Mouse (Mus musculus): ENCODE data around the gene Atp8b5. TPM values are rescaled to one million over a fixed set of nuclear protein-coding genes. Genes with fewer than 3 reads are reported as not detected.

Gene Atp8b5
- total and polyA plus RNA-seq, 2 experiments from 2014 or later: 0.52 to 1.8 TPM

DNA sequence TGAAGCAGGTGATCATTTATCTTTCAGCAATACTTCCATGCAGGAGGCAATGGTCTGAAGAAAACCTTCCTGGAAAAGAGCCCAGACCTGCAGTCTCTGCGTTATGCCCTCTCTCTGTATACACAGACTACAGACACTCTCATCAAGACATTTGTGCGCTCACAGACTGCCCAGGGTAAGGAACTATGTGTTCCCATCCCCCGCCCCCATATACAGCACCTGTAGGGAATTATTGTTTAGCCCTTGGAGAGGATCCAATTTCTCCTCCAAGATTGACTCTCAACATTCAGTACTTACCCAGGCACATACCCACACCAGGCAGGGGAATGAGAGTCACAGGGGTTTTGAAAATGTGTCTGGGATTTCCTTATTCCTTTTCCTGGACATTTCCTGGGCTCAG, 7.5 kb upstream of the Atp8b5 start:
- no peak overlapping the region for H3K9ac ChIP-seq
- 71% methylated on average over 3 of the region's 3 CpGs for WGBS
- H3K27me3 ChIP-seq (ENCODE audit: insufficient read depth, low read length): no peaks in the 10 kb centered on the region
- H3K4me1 ChIP-seq (ENCODE audit: insufficient read depth): no peaks in the 10 kb centered on the region
- TF ChIP-seq CTCF (IDR thresholded peaks at IDR 0.05; ENCODE audit: low read depth): no peak
- DNase-seq: no peak
- H3K9me3 ChIP-seq (ENCODE audit: low read length): no peaks in the 10 kb centered on the region
- H3K4me2 ChIP-seq (ENCODE audit: low read depth): no peak overlapping the region
- H3K4me3 ChIP-seq (ENCODE audit: low read depth, low read length): no peak overlapping the region
- peaks cover 50% of the 10 kb centered on the region for H3K36me3 ChIP-seq (ENCODE audit: insufficient read depth)
- no peak for ATAC-seq
- H3K27ac ChIP-seq (ENCODE audit: low read depth, low read length): no peak overlapping the region

DNA sequence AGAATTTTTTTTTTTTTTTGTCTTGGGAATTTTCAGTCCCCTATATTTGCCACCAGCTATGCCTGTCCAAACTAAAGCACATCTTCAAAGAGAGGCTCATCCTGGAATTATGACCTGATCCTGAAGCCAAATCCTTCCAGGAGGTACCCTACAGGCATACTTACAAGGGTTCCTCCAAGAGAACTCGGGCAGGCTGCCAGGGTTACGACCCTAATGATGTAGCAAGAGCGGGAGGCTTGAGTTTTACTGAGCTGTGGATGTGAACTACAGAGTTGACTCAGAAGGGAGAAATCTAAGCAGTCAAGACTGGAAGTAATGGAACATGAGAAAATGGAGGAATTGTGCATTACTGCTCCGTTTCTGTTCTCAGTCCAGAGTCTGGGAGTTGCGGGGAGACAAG, 6.9 kb upstream of the Atp8b5 start:
- no peaks in the 10 kb centered on the region for H3K4me1 ChIP-seq (ENCODE audit: insufficient read depth)
- no peak overlapping the region for H3K27ac ChIP-seq (ENCODE audit: low read depth, low read length)

DNA sequence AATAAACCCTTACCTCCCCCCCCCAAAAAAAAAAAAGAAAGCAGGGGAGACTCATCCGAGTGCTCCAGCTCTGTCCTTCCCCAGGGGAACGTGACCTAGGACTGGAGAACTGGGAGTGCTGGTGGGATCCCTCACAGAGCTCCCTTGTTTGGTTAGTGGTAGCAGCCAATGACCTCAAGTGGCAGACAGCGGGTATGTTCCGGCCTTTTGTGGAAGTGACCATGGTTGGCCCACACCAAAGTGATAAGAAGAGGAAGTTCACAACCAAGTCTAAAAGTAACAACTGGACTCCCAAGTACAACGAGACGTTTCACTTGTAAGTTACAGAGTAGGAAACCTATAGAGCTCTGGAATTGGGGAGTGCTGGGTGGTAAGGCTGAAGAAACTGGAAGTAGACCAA, 4.1 kb upstream of the Atp8b5 start:
- Histone ChIP-seq H3K9me3 (ENCODE audit: low read length) (no peaks in the 10 kb centered on the region), H3K4me3 (ENCODE audit: low read depth, low read length) (no peak overlapping the region), H3K27ac (ENCODE audit: low read depth, low read length) (no peak overlapping the region), H3K9ac (no peak overlapping the region), H3K4me2 (ENCODE audit: low read depth) (no peak overlapping the region), H3K4me1 (ENCODE audit: insufficient read depth) (0 out of 2 replicates have a peak, but pooled peaks cover 6% of the 10 kb centered on the region), H3K27me3 (ENCODE audit: insufficient read depth, low read length) (no peaks in the 10 kb centered on the region), H3K36me3 (ENCODE audit: insufficient read depth) (peaks cover 30% of the 10 kb centered on the region)
- DNase-seq (no peak), ATAC-seq (no peak)
- 89% methylated on average over 6 of the region's 6 CpGs for WGBS
- TF ChIP-seq CTCF (IDR thresholded peaks at IDR 0.05; ENCODE audit: low read depth): no peak

More for the DNA sequence above, 6.9 kb upstream of the Atp8b5 start:
- ATAC-seq (no peak), DNase-seq (no peak)
- H3K9ac ChIP-seq: no peak overlapping the region
- H3K9me3 ChIP-seq (ENCODE audit: low read length): no peaks in the 10 kb centered on the region
- no peaks in the 10 kb centered on the region for H3K27me3 ChIP-seq (ENCODE audit: insufficient read depth, low read length)
- no peak for TF ChIP-seq CTCF (IDR thresholded peaks at IDR 0.05; ENCODE audit: low read depth)
- no peak overlapping the region for H3K4me3 ChIP-seq (ENCODE audit: low read depth, low read length)
- 73% methylated on average over 5 of the region's 5 CpGs for WGBS
- no peak overlapping the region for H3K4me2 ChIP-seq (ENCODE audit: low read depth)
- peaks cover 49% of the 10 kb centered on the region for H3K36me3 ChIP-seq (ENCODE audit: insufficient read depth)

DNA sequence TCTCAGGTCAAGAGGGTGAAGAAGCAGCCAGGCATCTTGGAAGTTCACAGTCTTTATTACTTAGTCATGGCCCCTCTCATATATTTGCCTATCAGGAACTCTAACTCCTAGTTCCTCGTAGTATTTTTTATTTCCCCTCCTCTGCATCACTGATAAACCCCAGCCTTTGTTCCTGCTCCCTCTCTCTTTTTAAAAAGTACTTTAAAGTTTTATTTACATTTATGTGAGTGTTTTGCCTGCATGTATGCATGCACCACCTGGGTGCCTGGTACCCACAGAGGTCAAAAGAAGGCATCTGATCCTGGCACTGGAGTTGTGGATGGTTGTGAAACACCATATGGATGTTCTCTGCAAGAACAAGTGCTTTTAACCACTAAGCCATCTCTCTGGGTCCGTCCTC, 813 bp upstream of the Atp8b5 start:
- no peak for TF ChIP-seq CTCF (IDR thresholded peaks at IDR 0.05; ENCODE audit: low read depth)
- no peak overlapping the region for H3K27ac ChIP-seq (ENCODE audit: low read depth, low read length)
- whole genome bisulfite sequencing: 53% methylated on average over 2 of the region's 2 CpGs
- H3K36me3 ChIP-seq (ENCODE audit: insufficient read depth): peaks cover 10% of the 10 kb centered on the region; the same call in 1 of the 2 replicates
- no peak for DNase-seq
- no peaks in the 10 kb centered on the region for H3K27me3 ChIP-seq (ENCODE audit: insufficient read depth, low read length)
- 0 out of 2 replicates have a peak, but pooled peaks cover 6% of the 10 kb centered on the region for H3K4me1 ChIP-seq (ENCODE audit: insufficient read depth)
- no peak overlapping the region for H3K9ac ChIP-seq
- no peak overlapping the region for H3K4me2 ChIP-seq (ENCODE audit: low read depth)
- no peak overlapping the region for H3K4me3 ChIP-seq (ENCODE audit: low read depth, low read length)
- H3K9me3 ChIP-seq (ENCODE audit: low read length): no peaks in the 10 kb centered on the region
- no peak for ATAC-seq

DNA sequence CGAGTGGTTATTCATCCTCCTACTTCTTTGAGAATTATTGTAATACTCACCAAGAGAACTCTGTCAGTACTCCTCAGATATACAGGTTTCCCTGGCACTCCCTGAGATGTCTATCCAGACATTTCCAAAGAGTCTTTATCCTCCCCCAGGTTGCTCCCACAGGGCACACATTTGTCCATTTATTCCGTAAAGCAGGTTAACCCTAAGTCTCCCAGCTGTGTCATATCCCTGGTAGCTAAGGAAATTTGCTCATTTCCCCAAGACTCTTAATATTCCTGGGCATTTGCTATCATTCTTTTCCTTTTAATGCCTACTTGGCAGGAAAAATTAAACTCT, 332 bp downstream of the Atp8b5 start:
- ATAC-seq (no peak), DNase-seq (no peak)
- Histone ChIP-seq H3K27ac (ENCODE audit: low read depth, low read length) (no peak overlapping the region), H3K9ac (peak overlapping the region; percentile 61; the same call in 1 of the 2 replicates), H3K4me3 (ENCODE audit: low read depth, low read length) (peak overlapping the region; percentile 46), H3K27me3 (ENCODE audit: insufficient read depth, low read length) (no peaks in the 10 kb centered on the region), H3K36me3 (ENCODE audit: insufficient read depth) (peaks cover 10% of the 10 kb centered on the region; the same call in 1 of the 2 replicates), H3K4me2 (ENCODE audit: low read depth) (peak overlapping the region; percentile 69), H3K4me1 (ENCODE audit: insufficient read depth) (0 out of 2 replicates have a peak, but pooled peaks cover 6% of the 10 kb centered on the region), H3K9me3 (ENCODE audit: low read length) (no peaks in the 10 kb centered on the region)
- 8% methylated on average over 2 of the region's 2 CpGs for WGBS
- no peak for TF ChIP-seq CTCF (IDR thresholded peaks at IDR 0.05; ENCODE audit: low read depth)

DNA sequence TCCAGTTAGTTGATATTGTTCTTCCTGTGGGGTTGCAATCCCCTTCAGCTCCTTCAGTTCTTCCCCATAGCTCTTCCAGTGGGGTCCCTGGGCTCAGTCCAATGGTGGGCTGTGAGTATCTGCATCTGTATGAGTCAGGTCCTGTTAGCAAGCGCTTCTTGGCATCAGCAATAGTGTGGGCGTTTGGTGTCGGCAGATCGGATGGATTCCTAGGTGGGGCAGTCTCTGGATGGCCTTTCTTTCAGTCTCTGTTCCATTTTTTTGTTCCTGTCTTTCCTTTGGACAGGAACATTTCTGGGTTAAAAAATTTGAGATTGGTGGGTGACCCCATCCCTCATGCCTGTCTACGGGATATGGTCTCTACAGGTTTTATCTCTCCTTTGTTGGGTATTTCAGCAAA, 18.5 kb downstream of the Atp8b5 start:
- ATAC-seq (no peak), DNase-seq (no peak)
- no peaks in the 10 kb centered on the region for H3K9me3 ChIP-seq (ENCODE audit: low read length)
- WGBS: 100% methylated on average over 5 of the region's 5 CpGs
- no peak overlapping the region for H3K4me2 ChIP-seq (ENCODE audit: low read depth)
- H3K4me1 ChIP-seq (ENCODE audit: insufficient read depth): no peaks in the 10 kb centered on the region
- no peak overlapping the region for H3K4me3 ChIP-seq (ENCODE audit: low read depth, low read length)
- H3K9ac ChIP-seq: no peak overlapping the region
- TF ChIP-seq CTCF (IDR thresholded peaks at IDR 0.05; ENCODE audit: low read depth): no peak
- H3K27me3 ChIP-seq (ENCODE audit: insufficient read depth, low read length): no peaks in the 10 kb centered on the region
- H3K27ac ChIP-seq (ENCODE audit: low read depth, low read length): no peak overlapping the region
- no peaks in the 10 kb centered on the region for H3K36me3 ChIP-seq (ENCODE audit: insufficient read depth)

DNA sequence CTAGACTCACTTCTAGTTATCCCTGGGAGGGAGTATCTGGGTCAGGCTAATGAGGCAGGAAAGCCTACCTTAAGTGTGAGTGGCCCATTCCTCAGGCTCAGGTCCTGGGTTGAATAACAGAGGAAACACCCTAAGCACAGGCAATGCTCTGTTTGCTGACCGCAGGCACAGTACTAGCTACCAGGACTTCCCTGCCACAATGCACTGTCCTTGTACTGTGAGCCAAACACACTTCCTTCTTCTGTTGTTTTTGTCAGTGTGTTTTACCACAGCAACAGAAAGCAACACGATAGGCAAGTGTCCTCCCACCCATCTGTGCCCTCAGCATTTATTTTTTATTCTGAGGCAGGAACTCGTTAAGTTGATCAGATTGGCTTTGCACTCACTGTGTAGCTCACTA, 20.3 kb downstream of the Atp8b5 start:
- Histone ChIP-seq H3K9ac (no peak overlapping the region), H3K4me1 (ENCODE audit: insufficient read depth) (no peaks in the 10 kb centered on the region), H3K4me2 (ENCODE audit: low read depth) (no peak overlapping the region), H3K36me3 (ENCODE audit: insufficient read depth) (no peaks in the 10 kb centered on the region), H3K27ac (ENCODE audit: low read depth, low read length) (no peak overlapping the region), H3K9me3 (ENCODE audit: low read length) (no peaks in the 10 kb centered on the region), H3K27me3 (ENCODE audit: insufficient read depth, low read length) (no peaks in the 10 kb centered on the region), H3K4me3 (ENCODE audit: low read depth, low read length) (no peak overlapping the region)
- TF ChIP-seq CTCF (IDR thresholded peaks at IDR 0.05; ENCODE audit: low read depth): no peak
- ATAC-seq (no peak), DNase-seq (no peak)
- 48% methylated on average over 3 of the region's 3 CpGs for WGBS

DNA sequence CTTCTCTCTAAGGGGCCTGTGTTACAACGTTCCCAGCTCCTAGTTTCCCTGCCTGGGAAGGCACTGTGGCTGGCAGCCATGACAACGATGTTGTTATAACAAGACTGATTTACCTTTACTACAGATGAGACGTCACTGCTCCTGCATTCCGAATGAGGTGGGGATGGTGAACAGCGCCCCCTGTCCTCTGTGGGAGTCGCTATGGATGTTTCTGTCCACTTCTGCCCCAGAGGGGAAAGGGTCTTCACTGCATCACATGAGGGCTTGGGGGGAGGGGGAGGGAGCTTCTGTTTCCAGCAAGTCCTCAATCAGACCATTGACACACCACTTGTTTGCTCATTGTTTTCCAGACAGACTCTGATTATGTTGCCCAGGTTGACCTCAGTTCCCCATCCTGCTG, 27.0 kb downstream of the Atp8b5 start:
- WGBS: 37% methylated on average over 6 of the region's 6 CpGs
- H3K27me3 ChIP-seq (ENCODE audit: insufficient read depth, low read length): no peaks in the 10 kb centered on the region
- no peak for ATAC-seq
- TF ChIP-seq CTCF (IDR thresholded peaks at IDR 0.05; ENCODE audit: low read depth): peak; percentile 17; the same call in 1 of the 2 replicates
- no peak overlapping the region for H3K4me2 ChIP-seq (ENCODE audit: low read depth)
- no peaks in the 10 kb centered on the region for H3K4me1 ChIP-seq (ENCODE audit: insufficient read depth)
- H3K27ac ChIP-seq (ENCODE audit: low read depth, low read length): no peak overlapping the region
- no peaks in the 10 kb centered on the region for H3K9me3 ChIP-seq (ENCODE audit: low read length)
- H3K4me3 ChIP-seq (ENCODE audit: low read depth, low read length): no peak overlapping the region
- DNase-seq: no peak
- no peaks in the 10 kb centered on the region for H3K36me3 ChIP-seq (ENCODE audit: insufficient read depth)
- no peak overlapping the region for H3K9ac ChIP-seq
